Mouse (Mus musculus): ENCODE data around the gene Gm49721.
"Not testable (repeated sequence)": the region's sequence is repeated elsewhere in the genome, so short reads cannot be mapped to it uniquely, and the experiment has no call there.

Gm49721 gene

GRCm38 (mm10) chr17:6986118-6986517, 7.4 kb downstream of the Gm49721 start:
- DNase-seq: not testable (repeated sequence)

DNA sequence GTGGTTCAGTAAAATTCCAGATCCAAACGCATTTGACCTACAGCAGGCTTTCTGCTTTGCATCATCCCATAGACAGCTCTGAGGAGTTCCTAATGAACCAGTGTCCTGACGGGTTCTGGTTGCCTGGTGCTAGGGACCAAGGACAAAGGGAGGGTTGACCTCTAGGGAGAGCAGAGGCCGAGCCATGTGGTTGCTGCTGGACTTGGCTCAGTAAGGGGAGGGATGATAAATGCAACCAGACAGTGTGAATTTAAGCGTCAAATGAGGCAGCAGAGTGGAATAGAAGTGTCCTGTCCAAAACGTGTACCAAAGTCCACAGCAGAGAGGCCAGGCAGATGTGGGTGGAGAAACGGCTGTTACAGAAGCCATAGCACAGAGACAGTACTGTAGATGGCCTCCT, 16.8 kb downstream of the Gm49721 start:
- not testable (repeated sequence) for DNase-seq

- DNase-seq: not testable (repeated sequence)
These were observed 18.1 kb downstream of the Gm49721 start for GRCm38 (mm10) chr17:6996826-6997225.

GRCm38 (mm10) chr17:6997778-6998490, 19.2 kb downstream of the Gm49721 start:
- not testable (repeated sequence) for DNase-seq

DNA sequence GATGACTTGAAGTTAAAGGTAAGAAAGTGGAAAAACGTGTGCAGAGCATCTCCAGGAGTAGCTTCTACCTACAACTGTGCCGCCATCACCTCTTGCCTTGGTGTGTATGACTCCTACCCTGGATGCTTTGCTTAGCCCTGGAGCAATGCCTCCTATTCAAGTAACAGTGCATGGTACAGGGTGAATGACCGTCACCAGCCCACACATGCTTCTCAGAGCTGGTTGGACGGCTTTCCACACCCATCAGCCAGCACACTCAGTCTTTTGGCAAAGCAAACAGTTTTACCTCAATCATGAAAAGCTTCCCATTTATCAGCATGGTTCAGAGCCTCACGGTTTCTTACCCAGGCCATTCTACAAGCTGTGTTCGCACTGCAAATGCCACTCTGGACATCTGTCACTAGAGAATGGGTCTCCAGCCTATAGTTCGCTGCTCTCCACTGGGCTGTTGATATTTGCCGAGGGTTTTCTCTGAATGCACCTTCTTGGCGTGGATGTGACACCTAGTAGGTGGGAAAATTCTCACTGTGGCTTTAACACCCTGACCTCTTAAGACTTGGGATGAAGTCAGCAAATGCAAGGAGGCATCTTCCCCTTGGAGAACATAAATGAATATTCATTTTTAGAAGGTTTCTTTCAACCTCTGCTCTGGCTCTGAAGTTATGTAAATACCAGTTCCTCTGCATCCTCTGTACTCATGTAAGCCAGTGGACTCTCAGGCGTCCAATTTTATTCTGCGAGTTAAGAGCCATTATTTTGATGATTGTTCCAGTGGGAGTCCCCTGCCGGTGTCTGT, 23.3 kb downstream of the Gm49721 start:
- not testable (repeated sequence) for DNase-seq

DNA sequence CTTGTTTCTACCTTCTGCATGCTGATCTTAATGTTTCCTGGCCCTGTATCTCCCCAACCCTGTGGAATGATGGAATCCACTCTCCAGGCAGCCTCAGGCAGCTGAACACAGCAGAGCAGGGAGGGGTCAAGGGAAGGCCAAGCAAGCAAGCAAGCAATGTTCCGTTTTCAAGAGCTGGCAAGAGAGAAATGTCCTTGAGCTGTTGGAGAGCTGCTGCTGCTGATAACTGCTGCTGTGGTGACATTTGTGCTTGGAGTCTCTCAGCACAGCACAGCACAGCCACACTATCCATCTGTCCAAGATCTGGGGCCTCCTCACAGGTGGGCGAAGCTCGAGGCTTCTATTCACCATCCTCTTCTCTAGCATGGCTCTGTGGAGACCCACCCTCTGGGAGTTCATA, 24.7 kb downstream of the Gm49721 start:
- DNase-seq: not testable (repeated sequence)

DNA sequence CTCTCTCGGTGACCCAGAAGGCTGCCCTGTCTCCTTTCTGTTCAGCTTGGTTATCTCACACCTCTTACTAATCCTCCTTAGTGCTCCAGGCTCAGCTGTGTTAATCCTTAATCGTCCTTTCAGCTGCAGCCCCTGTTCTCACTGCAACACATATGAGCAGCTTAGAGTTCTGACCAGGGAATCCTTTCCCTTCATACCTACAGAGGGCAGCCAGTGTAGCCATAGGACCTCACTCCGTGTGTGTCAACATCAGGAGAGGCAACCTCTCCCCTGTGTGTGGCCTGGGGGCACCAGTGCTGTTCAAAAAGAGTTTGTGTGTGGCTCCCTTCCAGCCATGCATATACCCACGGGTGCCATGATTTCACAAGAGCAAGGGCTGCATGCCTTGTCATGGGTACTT, 26.9 kb downstream of the Gm49721 start:
- not testable (repeated sequence) for DNase-seq

DNA sequence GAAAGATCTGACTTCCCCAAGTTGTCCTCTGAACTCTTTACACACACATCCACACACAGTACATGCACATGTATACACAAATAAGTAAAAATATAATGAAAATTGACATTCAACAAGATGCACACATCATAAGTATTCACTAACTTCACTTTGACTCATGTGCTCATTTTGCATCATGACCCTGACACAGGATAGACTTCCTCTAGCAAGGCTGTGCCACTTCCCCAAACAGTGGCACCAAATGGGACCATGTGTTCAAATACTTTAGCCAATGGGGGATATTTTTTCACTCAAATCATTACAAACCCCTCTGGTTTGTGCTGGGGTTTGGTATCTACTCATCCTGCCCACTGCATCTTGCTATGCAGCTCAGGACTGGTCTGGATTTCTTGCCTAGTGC, 30.2 kb downstream of the Gm49721 start:
- not testable (repeated sequence) for DNase-seq

DNA sequence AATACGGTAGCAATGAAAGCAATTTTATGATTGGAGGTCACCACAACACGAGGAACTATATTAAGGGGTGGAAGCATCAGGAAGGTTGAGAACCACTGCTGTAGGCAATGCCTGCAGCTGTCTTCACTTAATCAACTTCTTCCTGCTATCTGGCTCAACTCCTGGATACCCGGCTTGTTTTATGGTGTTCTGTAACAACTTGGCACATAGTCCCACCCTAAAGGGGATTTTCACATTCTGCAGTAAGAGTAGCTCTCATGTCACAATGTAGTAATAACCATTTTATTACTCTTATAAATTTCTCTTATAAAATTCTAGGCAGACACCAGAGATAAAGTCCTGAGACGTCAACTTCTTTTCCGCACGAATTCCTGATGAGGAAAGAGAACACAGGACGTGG, 30.7 kb downstream of the Gm49721 start:
- DNase-seq: not testable (repeated sequence)

- not testable (repeated sequence) for DNase-seq
These were observed 31.2 kb downstream of the Gm49721 start for GRCm38 (mm10) chr17:7009901-7010300.

GRCm38 (mm10) chr17:7014190-7014589, 35.5 kb downstream of the Gm49721 start:
- DNase-seq: not testable (repeated sequence)

GRCm38 (mm10) chr17:7025257-7025656, 46.6 kb downstream of the Gm49721 start, which contains the start of gene Gm1604a:
Gene Gm1604a (plus strand): TSS chr17:7025568.
- not testable (repeated sequence) for DNase-seq

- DNase-seq: not testable (repeated sequence)
These were observed 47.2 kb downstream of the Gm49721 start for GRCm38 (mm10) chr17:7025764-7026346.

DNA sequence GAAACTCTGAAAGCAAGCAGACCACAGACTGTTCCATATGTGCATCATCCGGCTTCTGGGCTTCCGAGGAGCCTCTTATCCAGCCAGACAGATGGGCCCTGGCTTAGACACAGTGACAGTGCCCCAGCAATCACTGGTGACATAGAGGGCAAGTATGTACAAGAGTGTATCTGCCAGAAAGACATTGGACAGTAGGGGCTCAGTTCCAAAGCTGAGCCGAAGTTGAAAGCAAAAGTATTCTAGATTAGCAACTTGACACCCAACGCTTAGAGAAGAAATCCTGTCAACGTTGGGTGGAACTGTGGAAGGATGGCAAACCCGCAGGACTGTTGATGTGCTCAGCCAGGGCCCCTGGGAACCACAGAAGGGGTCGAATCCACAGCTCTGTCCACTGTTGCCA, 51.5 kb downstream of the Gm49721 start:
- DNase-seq: not testable (repeated sequence)

GRCm38 (mm10) chr17:7030622-7031174, 52.0 kb downstream of the Gm49721 start:
- peak in 1 of 2 experiments; percentile 17 for DNase-seq

GRCm38 (mm10) chr17:7033192-7034166, 54.8 kb downstream of the Gm49721 start:
- DNase-seq: not testable (repeated sequence)

DNA sequence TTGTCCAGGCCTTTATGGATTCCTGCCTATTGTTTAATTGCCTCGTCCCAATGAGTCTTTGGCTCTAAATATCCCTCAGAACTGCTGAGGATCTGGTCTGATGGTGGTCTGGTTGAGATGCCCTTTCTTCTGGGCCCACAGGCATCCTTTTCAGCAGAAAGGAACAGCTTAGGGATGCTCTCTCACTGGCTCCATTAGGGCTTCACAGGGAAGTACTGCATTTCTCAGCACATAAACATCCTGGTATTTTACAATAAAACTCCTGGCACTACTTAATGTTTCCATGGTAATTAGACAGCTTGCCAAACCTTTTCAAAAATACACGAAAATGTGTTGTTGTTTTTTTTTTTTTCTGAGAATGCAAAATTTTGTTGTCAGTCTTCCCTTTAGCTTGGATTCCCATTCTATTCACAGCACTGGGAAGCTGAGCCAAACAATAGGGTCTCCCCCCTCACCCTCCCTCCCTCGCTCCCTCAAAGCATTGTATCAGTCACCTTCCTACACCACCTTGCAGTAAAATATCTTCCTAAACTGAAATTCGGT, 90.4 kb downstream of the Gm49721 start:
- not testable (repeated sequence) for DNase-seq

GRCm38 (mm10) chr17:7069561-7070240, 91.0 kb downstream of the Gm49721 start:
- DNase-seq: not testable (repeated sequence)

- DNase-seq: peak; percentile 17 to 43
These were observed 95.8 kb downstream of the Gm49721 start for GRCm38 (mm10) chr17:7074494-7074893.

DNA sequence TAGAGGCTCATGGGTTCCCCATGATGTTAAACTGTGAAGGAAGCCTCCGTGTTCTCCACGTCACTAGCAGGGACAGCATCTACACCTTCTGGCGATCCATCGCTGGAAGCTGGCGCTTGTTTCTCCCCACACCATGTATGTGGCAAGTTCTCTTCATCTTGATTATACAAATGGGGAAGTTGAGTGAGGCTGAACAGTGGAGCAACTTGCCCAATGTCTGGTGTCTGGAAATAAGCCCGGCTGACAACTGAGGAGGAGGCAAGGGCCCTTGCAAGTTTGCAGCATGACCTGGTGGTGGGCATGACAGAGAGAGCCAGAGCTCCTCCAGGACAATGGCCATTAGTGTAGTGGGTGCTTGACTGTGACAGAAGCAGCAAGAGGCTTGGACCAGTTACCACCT, 96.8 kb downstream of the Gm49721 start:
- DNase-seq: not testable (repeated sequence)

- DNase-seq: peak; percentile 14 to 60
These were observed 100.9 kb downstream of the Gm49721 start for GRCm38 (mm10) chr17:7079558-7079957.
